ENCODE assay signal across 31 mouse cellular contexts in genomic region chr1:105556078-105556477, GRCm38 (mm10).
"Had no signal": no experiment of that assay in that cellular context is flagged by ENCODE, and none has a peak within 500 bp of the region (broad histone marks: within the 10 kb centered on the region; RNA-seq: fewer than 3 reads in every experiment).

No protein-coding gene starts in this region.

- H3K4me2 ChIP-seq: heart, embryonic 11.5 days; heart, embryonic 13.5 days; heart, embryonic 15.5 days; hindbrain, embryonic 12.5 days; hindbrain, embryonic 13.5 days; hindbrain, embryonic 14.5 days; hindbrain, embryonic 15.5 days; kidney, embryonic 15.5 days had no signal

- H3K4me1 ChIP-seq: heart, embryonic 10.5 days; heart, embryonic 13.5 days; heart, embryonic 15.5 days; hindbrain, embryonic 10.5 days; hindbrain, embryonic 12.5 days; hindbrain, embryonic 13.5 days; hindbrain, embryonic 15.5 days; kidney, embryonic 15.5 days had no signal

- H3K36me3 ChIP-seq: heart, embryonic 10.5 days; heart, embryonic 15.5 days; hindbrain, embryonic 10.5 days; hindbrain, embryonic 12.5 days; hindbrain, embryonic 15.5 days had no signal

- H3K9ac ChIP-seq: heart, embryonic 13.5 days; heart, embryonic 15.5 days; hindbrain, embryonic 12.5 days; hindbrain, embryonic 13.5 days; hindbrain, embryonic 14.5 days; hindbrain, embryonic 15.5 days; kidney, embryonic 15.5 days had no signal

- H3K27me3 ChIP-seq: heart, embryonic 13.5 days; heart, embryonic 15.5 days; hindbrain, embryonic 12.5 days; hindbrain, embryonic 13.5 days; hindbrain, embryonic 15.5 days; kidney, embryonic 15.5 days had no signal

- H3K4me3 ChIP-seq: heart, adult 2 months; heart, embryonic 10.5 days; heart, embryonic 13.5 days; heart, embryonic 15.5 days; hindbrain, embryonic 10.5 days; hindbrain, embryonic 12.5 days; hindbrain, embryonic 13.5 days; hindbrain, embryonic 15.5 days; kidney, embryonic 15.5 days; layer of hippocampus, adult 2 months; left cerebral cortex, adult 2 months had no signal

- H3K9me3 ChIP-seq: heart, embryonic 10.5 days; heart, embryonic 13.5 days; heart, embryonic 15.5 days; hindbrain, embryonic 10.5 days; hindbrain, embryonic 12.5 days; hindbrain, embryonic 13.5 days; hindbrain, embryonic 15.5 days; kidney, embryonic 15.5 days had no signal

- ATAC-seq: hindbrain, embryonic 16.5 days; hindbrain, postnatal 0 days; inflammation-experienced regulatory T-cells, adult 6 months had no signal

- H3K27ac ChIP-seq: heart, adult 2 months; heart, embryonic 10.5 days; heart, embryonic 13.5 days; heart, embryonic 15.5 days; hindbrain, embryonic 10.5 days; hindbrain, embryonic 12.5 days; hindbrain, embryonic 13.5 days; hindbrain, embryonic 14.5 days; hindbrain, embryonic 15.5 days; hindbrain, postnatal 0 days; kidney, embryonic 15.5 days; kidney, postnatal 0 days; layer of hippocampus, adult 2 months; left cerebral cortex, adult 2 months had no signal

- DNase-seq: heart, adult 2 months; heart, postnatal 10 days; heart, postnatal 14 days; heart, postnatal 36 days; heart, postnatal 4 days; kidney, adult 11 months; kidney, adult 18-20 months; kidney, adult 8-10 months; kidney, adult 9 months; kidney, postnatal 10 days; kidney, postnatal 14 days; kidney, postnatal 25 days; kidney, postnatal 36 days; layer of hippocampus, adult 9-11 months; layer of hippocampus, postnatal 36 days had no signal
